Mouse (Mus musculus) retina, adult 2 months (tissue): Measurements from ENCODE around the gene 4933405L10Rik.

Source experiments
- DNase-seq: peaks from one replicate; pipeline ENCODE4 v3.0.0-alpha.2; 2012; ENCODE audit warnings: low read depth, low spot score

Gene 4933405L10Rik

DNA sequence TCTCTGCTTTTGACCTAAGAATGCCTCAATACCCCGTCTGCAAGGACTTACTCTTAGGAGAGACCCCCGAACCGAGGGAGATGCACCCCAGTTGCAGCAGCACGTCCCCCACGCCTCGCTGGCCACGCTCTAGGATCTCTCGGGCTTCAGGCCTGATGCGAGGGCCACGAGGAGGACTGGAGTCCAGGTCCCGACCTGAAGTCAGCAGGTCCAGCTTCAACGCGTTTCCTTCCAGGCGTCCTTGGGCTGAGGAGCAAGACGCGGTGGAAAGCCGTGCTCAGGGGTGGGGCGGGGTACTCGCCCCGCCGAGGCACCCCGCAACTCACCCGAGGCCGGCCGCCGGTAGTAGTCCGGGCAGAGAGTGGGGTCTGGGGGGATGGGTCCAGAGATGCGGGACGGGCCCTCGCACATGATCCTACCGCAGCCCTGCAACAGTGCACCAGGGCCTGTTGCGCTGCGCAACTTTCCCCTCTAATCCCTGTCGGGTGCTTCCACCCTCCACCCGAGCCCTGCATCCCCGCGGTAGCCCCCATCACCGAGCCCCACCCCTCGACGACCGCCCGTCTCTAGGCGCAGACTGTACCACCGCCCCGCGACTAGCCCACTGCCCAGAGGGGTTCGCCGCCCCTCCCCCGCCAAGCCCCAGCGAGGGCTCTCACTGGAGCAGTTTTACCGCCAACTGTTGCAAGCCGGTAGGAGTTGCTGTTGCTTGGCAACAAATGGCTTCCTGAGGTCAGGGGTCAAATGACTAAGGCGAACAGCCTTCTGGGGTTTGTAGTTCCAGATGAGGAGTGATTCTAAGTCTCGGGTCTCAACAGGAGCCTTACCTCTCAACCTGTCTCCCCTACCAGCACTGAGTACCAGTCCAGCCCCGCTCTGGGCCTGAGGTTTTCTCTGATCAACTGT, at the start of gene 4933405L10Rik, which contains the start of gene Enkd1:
4933405L10Rik (plus strand) TSS at position 158 of the 906 bp plus-strand sequence.
Enkd1 (minus strand) TSS at position 713 of the 906 bp plus-strand sequence.
- DNase-seq, result peak; percentile 83

DNA sequence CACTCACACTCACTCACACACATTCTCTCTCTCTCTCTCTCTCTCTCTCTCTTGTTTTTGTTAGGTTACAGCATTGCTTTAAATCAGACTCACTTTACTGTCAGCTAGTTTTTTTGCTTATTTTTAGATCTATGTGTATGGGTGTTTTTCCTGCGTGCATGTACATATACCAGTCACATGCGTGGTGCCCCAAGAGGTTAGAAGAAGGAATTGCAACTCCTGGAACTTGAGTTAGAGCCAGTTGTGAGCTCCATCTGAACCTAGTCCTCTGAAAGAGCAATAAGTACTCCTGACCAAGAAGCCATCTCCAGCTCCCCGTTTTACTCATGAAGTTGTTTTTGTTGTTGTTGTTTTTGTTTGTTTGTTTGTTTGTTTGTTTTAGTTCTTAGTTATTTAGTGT, 46.3 kb upstream of the 4933405L10Rik start:
- no peak for DNase-seq

DNA sequence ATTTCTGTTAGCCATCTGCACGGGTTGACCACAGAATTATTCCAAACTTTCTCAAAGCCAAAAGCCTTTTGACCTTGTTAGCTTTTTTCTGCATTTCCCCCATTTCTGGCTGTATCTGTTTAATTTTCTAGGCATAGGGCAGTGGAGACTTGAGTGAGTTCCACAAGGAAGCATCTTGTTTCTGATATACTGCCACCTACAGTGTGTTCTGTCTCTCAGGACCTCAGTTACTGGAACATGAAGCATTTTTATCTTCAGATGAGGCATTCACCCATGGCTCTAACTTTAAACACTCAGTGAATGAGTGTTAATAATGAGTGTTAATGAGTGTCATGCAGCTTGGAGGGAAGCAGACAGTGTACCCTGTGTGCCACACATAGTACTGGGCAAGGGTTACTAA, 29.6 kb upstream of the 4933405L10Rik start:
- no peak for DNase-seq

DNA sequence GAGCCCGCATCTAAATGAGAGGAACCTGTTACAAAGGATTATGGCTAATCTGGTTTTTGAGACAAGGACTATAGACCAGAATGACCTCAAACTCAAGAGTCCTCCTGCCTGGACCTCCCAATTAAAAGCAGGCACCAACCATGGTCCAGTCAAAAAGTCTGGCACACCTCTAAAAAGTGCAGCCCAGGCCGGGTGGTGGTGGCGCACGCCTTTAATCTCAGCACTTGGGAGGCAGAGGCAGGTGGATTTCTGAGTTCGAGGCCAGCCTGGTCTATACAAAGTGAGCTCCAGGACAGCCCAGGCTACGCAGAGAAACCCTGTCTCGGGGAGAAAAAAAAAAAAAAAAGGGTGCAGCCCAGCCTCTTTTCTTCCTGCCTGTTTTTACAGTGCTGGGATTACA, 22.1 kb upstream of the 4933405L10Rik start:
- DNase-seq, result no peak

DNA sequence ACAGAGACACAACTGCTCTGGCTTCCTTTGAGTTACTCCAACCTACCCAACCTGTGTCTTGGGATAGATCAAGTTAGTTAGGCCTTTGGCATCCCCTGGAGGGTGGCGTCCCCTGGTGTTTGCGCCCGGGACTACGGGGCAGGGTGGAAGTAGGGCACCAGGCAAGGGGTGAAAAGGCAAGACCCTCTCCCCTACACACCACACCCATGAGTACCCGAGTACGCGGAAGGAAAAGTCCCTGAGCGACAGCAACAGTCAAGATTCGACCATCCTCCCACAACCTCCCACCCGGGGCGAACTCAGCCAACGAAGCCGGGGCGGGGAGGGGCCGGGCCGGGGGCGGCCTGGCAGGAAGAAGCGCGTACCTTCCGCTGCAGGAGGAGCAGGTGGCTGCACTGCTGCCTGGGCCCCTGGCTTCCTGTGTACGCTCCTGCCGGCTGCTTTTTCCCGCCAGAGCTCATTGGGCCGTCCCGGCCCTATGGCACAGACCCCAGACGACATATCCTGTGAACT, 21.6 kb upstream of the 4933405L10Rik start, which contains the start of gene Carmil2:
Carmil2 (plus strand) TSS at position 479 of the 513 bp plus-strand sequence.
- no peak for DNase-seq

DNA sequence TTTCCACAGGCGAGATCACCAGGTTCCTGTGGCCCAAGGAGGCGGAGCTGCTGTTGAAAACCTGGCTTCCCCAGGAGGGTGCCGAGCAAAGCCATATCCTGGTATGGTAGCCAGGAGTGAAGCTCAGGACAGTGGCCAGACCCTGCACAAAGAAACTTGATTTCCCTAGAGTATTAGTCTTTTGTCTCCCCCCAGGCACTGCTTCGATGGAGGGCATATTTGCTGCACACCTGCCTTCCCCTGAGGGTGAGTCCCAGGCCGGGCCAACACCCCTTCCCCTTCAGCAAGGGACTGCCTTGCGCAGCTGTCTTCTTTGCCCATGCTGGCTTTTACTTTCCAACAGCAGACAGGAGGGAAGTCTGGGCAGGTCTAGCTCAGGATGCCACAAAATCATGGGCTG, 20.9 kb upstream of the 4933405L10Rik start:
- no peak for DNase-seq

DNA sequence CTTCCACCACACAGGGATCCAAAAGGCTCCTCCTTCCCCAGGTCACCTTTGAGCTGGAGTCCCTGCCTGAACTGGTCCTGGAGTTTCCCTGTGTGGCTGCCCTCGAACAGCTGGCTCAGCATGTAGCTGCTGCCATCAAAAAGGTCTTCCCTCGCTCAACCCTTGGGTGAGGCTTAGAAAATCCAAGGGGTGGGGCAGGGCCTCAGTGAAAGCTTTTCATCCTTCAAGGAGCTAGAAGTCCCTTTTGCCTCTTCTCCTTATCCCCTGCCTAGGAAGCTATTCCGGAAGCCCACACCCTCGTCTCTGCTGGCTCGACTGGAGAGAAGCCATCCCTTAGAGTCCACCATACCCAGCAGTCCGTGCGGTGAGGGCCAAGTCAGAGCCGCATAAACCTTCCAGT, 19.9 kb upstream of the 4933405L10Rik start:
- no peak for DNase-seq

DNA sequence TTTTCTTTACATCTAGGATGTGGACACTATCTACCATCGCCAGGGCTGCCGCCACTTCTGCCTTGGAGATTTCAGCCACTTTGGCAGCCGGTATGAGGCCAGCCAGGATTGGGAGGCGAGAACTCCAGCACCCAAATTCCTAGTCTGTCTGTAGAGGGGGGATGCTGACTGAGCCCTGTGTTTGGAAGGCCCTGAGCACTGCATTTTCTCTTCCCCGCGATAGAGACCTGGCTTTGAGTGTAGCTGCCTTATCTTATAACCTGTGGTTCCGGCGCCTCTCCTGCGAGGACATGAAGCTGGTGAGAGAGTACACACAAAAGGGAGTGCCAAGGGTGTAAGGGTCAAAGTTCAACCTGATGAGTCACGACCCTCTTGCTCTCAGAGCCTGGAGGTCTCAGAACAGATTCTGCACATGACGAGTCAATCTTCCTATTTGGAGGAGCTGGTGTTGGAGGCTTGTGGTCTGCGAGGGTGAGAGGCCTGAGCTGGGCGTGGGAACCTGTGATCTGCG, 19.2 kb upstream of the 4933405L10Rik start:
- DNase-seq, result no peak

DNA sequence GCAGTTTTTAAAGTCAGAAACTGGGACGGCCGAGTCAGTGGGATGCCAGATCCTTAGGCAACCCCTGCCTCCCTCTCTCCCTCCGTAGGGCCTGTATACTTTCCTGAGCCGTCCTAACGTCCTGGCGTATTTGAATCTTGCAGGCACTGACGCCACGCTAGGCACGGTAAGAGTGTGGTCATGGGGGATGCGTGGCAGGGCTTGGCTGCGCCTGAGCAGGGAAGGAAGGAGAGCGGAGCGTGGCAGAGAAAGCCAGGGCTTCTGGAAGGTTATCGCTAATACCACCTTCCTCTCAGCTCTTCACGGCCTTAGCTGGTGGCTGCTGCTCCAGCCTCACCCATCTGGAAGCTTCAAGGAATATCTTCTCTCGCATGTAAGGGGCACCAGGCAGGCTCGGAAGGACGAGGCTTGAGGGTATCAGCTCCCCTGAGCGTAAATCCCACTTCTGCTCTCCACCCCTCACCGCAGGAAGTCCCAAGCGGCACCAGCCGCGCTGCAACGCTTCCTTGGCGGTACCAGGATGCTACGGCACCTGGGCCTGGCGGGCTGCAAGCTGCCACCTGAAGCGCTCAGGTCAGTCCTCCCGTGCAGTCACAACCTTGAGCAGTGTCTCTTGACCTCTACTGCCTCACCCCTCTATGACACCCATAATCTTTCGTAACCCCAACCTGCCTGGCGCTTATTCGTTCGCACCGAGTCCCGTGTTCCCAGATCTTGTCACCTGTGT, 18.0 kb upstream of the 4933405L10Rik start:
- DNase-seq, result no peak

DNA sequence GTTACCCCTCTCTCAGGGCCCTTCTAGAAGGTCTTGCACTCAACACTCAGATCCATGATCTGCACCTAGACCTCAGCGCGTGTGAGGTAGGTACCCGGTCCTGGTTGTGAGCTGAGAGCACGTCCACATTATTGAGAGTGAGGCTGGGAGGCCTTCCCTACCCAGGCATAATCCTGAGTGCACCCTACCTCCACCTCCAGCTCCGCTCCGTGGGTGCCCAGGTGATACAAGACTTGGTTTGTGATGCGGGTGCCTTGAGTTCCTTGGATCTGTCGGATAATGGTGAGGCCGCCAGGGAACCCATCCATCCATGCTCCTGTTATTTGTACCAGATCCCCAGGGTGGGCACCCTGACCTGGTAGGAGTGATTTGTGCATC, 17.5 kb upstream of the 4933405L10Rik start:
- DNase-seq, result no peak

DNA sequence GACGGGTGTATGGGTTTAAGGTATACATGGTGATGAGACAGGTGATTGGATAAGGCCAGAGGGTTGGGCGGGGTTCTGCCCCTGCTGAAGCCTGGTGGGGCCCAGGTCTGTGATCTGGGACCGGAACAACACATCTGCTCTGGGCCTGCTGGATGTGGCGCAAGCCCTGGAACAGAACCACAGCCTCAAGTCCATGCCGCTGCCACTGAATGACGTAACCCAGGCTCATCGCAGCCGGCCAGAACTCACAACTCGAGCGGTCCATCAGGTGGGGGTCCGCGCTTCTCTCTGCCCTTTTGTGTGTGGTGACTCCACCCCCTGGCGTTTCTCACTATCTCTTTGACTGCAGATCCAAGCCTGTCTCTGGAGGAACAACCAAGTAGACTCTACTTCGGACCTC, 16.5 kb upstream of the 4933405L10Rik start:
- no peak for DNase-seq

DNA sequence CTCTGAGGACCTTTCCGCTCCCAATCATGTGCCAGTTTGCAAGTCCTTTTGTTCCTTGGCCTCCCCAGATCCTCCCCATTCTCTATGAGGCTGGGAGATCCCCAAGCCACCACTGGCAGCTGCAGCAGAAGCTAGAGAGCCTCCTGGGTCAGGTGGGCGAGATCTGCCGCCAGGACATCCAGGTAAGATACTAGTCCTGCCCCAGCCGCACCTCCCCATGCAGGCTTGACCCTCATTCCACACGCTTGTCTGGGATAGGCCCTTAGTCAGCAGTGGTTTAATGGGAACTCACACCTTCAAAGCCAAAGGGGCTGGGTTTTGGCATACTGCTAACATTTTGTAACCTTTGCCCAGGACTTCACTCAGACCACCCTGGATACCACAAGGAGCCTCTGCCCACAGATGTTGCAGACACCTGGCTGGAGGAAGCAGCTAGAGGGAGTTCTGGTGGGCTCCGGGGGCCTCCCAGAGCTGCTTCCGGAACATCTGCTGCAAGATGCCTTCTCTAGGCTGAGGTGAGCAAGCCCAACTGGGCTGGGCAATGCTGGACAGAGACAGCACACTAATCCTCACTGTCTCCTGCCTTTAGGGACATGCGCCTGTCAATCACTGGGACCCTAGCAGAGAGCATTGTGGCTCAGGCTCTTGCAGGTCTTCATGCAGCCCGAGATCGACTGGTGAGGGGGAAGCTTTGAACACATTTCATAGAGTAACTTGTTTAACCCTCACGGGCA, 14.8 kb upstream of the 4933405L10Rik start:
- no peak for DNase-seq

DNA sequence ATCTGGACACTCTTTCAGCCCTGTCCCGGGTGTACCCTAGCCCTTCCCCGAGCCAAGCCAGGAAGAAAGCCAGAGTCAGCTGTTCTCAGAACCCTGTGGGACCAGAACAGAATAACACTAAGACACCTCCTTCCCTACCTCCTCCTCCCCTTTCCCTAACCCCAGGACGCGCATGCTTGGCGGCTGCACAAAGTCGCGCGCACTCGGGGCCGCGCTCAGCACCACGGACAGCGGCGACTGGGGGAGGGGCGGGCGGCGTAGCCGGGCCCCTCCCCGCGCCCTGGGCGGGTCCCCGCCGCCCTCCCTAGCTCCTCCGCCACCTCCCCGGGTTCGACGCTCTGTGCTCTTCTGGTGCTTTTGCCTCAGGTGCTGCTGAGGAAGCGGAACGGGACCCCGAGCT, 13.8 kb upstream of the 4933405L10Rik start:
- DNase-seq, result peak; percentile 44

DNA sequence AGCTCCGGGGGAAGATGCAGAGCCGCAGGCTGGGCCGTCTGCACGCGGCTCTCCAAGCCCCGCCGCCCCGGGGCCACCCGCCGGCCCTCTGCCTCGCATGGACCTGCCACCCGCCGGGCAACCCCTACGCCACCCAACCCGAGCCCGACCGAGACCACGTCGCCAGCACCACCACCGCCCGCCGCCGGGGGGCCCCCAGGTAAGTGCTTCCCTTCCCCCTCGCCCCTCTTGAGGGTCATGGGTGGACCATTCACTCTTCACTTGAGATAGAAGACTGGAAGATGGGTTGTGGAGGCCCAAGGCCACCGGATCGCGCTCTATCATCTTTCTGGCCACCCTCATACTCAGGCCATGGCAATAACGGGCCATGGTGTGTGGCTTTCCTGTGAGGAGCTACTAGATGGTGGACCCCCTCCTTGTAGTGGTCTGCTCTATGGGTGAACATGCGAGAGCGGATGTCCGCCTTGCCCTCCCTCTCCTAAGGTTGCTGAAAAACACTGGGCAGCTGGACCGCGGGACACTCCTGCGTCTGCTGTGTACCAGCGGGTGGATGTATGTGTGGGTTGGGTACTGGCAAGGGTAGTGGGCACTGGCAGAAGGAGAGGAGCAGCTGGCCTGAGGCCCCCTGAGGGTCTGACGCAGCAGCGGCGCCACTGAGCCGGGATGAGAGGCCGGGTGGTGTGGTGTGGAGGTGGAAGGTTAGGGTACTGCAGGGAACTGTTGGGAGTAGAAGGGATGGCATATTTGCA, 13.2 kb upstream of the 4933405L10Rik start:
- no peak for DNase-seq

DNA sequence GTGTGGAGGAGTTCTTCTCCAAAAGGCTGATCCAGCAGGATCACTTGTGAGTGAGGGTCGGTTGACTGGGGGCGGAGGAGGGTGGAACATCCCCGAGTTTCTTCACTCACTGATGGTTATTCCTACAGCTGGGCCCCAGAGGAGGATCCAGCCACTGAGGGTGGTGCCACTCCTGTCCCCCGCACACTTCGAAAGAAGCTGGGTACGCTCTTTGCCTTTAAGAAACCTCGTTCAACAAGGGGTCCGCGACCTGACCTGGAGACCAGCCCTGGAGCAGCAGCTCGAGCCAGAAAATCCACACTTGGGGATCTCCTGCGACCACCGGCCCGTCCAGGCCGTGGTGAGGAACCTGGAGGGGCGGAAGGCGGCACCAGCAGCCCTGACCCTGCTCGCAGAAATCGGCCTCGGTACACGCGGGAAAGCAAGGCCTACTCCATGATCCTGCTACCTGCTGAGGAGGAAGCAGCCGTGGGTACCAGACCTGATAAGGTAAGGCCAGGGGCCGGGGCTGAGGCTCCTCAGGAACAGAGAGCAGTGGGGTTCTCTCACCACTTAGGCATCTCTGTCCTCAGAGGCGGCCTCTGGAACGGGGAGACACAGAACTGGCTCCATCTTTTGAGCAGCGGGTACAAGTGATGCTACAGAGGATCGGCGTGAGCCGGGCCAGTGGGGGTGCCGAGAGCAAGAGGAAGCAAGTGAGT, 12.2 kb upstream of the 4933405L10Rik start:
- DNase-seq, result no peak

DNA sequence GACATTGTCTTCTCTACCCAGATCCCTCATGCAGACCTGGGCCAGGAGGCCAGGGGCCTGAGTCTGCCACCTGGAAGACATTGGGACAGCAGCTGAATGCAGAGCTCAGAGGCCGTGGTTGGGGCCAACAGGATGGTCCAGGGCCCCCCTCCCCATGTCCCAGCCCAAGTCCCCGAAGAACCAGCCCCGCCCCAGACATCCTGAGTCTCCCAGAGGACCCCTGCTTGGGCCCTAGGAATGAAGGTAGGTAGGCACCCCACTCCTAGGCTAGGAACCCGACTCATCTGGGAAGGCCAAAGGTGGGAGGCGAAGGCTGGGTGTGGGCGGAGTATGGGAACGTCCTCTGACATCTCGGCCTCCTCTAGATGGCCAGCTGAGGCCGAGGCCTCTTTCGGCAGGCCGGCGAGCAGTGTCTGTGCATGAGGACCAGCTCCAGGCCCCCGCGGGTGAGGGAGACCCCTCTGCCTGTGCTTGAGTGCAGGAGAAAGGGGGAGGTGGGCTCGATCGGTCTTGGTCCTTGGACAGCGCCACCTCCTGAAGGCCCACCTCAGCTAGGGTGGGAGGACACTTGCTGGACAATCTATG, 10.2 kb upstream of the 4933405L10Rik start:
- DNase-seq, result no peak

DNA sequence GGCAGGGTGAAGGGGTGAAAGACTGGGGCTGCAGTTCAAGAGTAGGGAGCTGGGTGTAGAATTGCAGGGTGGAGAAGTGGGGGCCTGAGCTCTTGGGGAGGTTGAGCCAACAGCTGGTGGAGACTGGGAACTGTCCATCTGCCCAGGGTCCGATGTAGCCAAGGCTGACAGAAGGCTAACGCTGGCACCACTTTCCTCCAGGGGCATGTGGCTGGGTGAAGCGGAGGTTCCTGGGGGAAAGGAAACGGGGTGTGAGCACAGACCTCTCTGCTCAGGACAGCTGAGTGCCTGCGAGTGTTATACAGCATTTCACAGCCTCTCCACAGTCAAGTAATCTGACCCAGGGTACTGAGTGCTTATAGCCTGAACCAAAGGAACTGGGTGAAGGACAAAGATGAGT, 8.7 kb upstream of the 4933405L10Rik start:
- DNase-seq, result no peak

DNA sequence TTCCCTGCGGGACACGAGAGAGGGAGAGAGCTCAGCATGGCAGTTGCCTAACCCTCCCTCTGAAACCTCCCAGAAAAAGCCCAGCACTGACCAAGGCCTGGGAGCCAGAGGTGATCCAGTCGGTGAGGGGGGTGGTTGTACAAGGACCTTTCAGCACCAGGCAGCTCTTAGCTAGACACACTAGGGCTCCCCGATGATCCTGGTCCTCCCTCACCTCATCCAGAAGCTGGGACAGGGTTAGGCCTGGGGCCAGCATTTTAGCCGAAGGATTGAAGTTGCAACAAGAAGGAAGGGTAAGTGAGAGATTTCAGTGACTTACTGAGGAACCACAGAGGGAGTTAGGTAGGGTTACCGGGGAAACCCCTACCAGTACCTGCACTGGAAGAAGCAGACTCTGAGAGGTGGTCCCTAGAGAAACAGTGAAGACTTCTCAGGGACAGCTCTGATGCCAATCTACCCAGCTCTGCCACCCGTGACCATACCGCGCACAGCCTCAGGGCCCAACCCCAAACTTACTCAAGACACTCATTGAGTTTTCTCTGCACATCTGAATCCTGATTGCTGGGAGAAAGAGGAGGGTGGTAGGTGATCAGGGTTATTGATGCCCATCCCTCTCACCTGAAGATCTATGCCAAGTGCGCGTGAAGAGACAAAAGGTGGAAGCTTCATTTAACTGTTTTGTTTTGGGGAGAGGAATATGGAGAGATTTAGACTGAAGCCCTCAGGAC, 7.8 kb upstream of the 4933405L10Rik start:
- DNase-seq, result no peak

DNA sequence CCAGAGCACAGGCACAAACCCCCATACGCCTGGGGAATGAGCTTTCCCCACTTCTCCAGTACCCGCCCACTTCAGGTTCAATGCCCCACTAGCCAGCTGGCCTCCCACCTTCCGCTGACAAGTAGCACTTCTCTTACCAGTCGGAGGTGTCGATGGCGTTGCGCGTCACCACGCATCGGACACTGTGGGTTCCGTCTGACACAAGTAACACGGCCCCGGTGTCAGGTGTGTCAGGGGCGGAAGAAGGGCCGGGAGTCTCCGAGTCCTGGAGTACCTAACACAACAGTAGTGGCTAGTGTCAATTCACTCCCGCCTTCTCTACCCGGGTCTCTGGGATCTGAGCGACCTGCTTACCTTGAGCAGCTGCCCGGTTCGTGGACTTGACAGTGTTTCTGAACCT, 6.9 kb upstream of the 4933405L10Rik start:
- DNase-seq, result no peak
